Mouse (Mus musculus): Measurements from ENCODE around the gene Elovl1. TPM values are rescaled to one million over a fixed set of nuclear protein-coding genes. Genes with fewer than 3 reads are reported as not detected.
A peak's percentile ranks its signal among the peaks of the same experiment; 100 is the strongest.

The Elovl1 gene
- polyA plus RNA-seq, 1 experiment from 2014 or later, result 135 TPM

DNA sequence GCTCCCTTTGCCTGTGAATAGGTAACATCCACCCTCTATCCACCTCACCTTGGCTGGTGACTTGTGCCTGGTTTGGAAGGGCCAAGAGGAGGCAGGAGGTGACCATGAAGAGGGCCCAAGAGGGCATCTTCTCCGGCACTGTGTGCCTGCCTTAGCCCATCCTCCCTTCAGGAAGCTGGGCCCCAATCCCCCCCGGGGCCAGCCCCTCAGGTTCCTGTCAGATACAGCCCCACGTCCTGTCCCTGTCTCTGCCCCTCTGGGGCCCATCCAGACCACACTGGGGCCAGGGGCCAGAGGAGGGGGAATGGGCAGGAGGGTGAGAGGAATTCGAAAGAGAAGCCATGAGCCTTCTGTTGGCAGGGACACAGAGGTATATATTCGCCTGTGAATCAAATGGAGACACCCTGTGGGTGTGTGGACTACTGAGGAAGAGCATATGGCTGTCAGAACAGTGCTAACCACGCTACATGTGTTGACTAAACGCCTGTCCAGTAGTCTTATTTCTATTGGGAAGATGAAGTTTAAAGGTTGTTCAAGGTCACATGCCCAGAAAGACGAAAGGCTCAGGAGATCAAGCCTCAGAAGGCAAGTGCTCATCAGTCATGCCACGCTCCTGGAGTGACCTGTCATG, 29.6 kb downstream of the Elovl1 start, which contains the start of gene Mpl:
Mpl (minus strand) TSS at position 169 of the 631 bp plus-strand sequence.
- Histone ChIP-seq H3K4me3 (replicated peaks; ENCODE audit: low read depth, low read length) (no peak within 1 kb of the TSS), H3K27me3 (ENCODE audit: insufficient read depth, low read length) (no peaks in the 10 kb centered on the region), H3K36me3 (ENCODE audit: insufficient read depth, low read length) (no peaks in the 10 kb centered on the region), H3K9me3 (replicated peaks; ENCODE audit: low read length) (no peaks in the 10 kb centered on the region), H3K4me1 (replicated peaks; ENCODE audit: insufficient read depth, low read length) (no peaks in the 10 kb centered on the region), H3K9ac (ENCODE audit: low read depth, low read length) (no peak within 1 kb of the TSS), H3K4me2 (ENCODE audit: low read length) (no peak within 1 kb of the TSS), H3K27ac (no peak within 1 kb of the TSS)
- no peak for ATAC-seq (replicated peaks; ENCODE audit: low FRiP score, low read depth)
- WGBS, result 62% methylated on average over 9 of the region's 9 CpGs
- no peak for TF ChIP-seq CTCF (IDR thresholded peaks at IDR 0.05; ENCODE audit: low read depth)
- no peak for DNase-seq (ENCODE audit: low spot score)

DNA sequence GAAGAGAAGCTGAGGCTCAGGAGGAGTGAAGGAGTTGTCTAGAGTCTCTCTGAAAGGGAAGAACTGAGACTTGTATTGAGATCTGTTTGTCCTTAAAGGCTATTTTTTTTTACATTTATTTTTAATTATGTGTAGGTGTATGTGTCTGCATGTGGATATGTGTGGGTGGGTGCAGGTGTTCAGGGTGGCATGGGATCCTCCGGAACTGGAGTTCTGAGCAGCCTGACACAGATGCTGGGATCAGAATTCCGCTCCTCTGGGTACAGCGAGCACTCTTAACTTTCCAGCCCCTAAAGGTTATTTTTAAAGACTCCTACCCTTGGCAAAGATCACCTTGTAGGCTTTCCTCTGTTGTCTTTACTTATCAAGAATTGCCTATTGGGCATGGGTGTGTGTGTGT, 37.1 kb downstream of the Elovl1 start:
- Histone ChIP-seq H3K27ac (no peak overlapping the region), H3K4me3 (replicated peaks; ENCODE audit: low read depth, low read length) (no peak overlapping the region), H3K4me1 (replicated peaks; ENCODE audit: insufficient read depth, low read length) (no peaks in the 10 kb centered on the region; the same call in 1 of the 2 replicates), H3K9me3 (replicated peaks; ENCODE audit: low read length) (no peaks in the 10 kb centered on the region), H3K4me2 (ENCODE audit: low read length) (no peak overlapping the region), H3K27me3 (ENCODE audit: insufficient read depth, low read length) (no peaks in the 10 kb centered on the region), H3K36me3 (ENCODE audit: insufficient read depth, low read length) (no peaks in the 10 kb centered on the region), H3K9ac (ENCODE audit: low read depth, low read length) (no peak overlapping the region)
- DNase-seq (ENCODE audit: low spot score) (no peak), ATAC-seq (replicated peaks; ENCODE audit: low FRiP score, low read depth) (no peak)
- 87% methylated on average over 3 of the region's 3 CpGs for WGBS
- TF ChIP-seq CTCF (IDR thresholded peaks at IDR 0.05; ENCODE audit: low read depth), result no peak

DNA sequence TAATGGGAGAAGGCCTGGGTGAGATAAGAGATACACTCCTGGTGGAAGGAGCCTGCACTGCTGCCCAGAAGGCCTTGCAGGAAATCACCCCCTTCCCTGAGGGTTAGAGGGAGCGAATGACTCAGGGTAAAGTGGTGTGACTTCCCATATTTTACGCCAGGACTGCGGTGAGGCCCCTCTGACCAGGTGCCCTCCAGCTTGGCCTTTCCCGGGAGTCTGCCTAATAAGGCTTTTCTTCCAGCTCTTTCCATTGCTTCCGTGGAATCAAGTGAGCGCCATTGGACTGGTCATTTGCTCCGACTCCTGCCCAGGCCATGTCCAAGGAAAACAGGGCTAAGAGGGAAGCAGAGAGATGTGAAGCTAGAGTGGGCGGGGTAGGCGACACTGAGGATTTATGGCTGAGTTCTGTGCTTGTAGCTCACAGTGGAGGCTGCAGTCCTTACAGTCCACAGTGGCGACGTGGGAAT, 37.8 kb downstream of the Elovl1 start:
- H3K4me3 ChIP-seq (replicated peaks; ENCODE audit: low read depth, low read length), result 0 out of 2 replicates have a peak overlapping the region, but pooled peaks have one; percentile 4
- WGBS, result 5% methylated on average over 10 of the region's 11 CpGs

DNA sequence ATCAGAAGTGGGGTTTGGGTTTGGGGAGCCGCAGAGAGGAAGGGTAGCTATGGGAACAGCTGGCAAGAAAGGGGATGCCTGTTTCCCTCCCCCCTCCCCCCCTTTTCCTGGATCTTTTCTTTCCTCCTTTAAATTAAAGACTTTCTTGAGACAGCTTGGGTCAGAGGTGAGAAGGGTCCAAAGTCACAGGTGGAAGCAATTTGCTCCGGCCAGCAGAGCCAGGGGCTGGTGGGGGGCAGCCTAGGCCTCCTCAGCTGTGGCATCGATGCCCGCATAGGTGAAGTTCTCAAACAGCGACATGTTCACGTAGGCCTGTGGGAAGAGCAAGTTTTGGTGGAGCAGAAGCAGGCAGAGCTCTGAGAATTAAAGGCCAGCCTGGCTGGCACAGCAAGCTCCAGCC, 43.4 kb downstream of the Elovl1 start:
- Histone ChIP-seq H3K4me3 (replicated peaks; ENCODE audit: low read depth, low read length) (no peak overlapping the region), H3K27me3 (ENCODE audit: insufficient read depth, low read length) (no peaks in the 10 kb centered on the region), H3K4me2 (ENCODE audit: low read length) (no peak overlapping the region), H3K4me1 (replicated peaks; ENCODE audit: insufficient read depth, low read length) (no peaks in the 10 kb centered on the region), H3K27ac (no peak overlapping the region), H3K9me3 (replicated peaks; ENCODE audit: low read length) (no peaks in the 10 kb centered on the region), H3K36me3 (ENCODE audit: insufficient read depth, low read length) (no peaks in the 10 kb centered on the region), H3K9ac (ENCODE audit: low read depth, low read length) (no peak overlapping the region)
- ATAC-seq (replicated peaks; ENCODE audit: low FRiP score, low read depth) (no peak), DNase-seq (ENCODE audit: low spot score) (no peak)
- TF ChIP-seq CTCF (IDR thresholded peaks at IDR 0.05; ENCODE audit: low read depth), result no peak
- WGBS, result 46% methylated on average over 6 of the region's 6 CpGs

More for the DNA sequence above, 37.8 kb downstream of the Elovl1 start:
- DNase-seq (ENCODE audit: low spot score), result peak; percentile 80
- H3K9me3 ChIP-seq (replicated peaks; ENCODE audit: low read length), result no peaks in the 10 kb centered on the region
- H3K27ac ChIP-seq, result peak overlapping the region; percentile 52; the same call in 1 of the 2 replicates
- no peak overlapping the region for H3K4me2 ChIP-seq (ENCODE audit: low read length)
- no peak overlapping the region for H3K9ac ChIP-seq (ENCODE audit: low read depth, low read length)
- TF ChIP-seq CTCF (IDR thresholded peaks at IDR 0.05; ENCODE audit: low read depth), result peak; percentile 33; the same call in 1 of the 2 replicates
- no peaks in the 10 kb centered on the region for H3K36me3 ChIP-seq (ENCODE audit: insufficient read depth, low read length)
- ATAC-seq (replicated peaks; ENCODE audit: low FRiP score, low read depth), result peak; percentile 87
- H3K27me3 ChIP-seq (ENCODE audit: insufficient read depth, low read length), result no peaks in the 10 kb centered on the region
- H3K4me1 ChIP-seq (replicated peaks; ENCODE audit: insufficient read depth, low read length), result no peaks in the 10 kb centered on the region; the same call in 1 of the 2 replicates

DNA sequence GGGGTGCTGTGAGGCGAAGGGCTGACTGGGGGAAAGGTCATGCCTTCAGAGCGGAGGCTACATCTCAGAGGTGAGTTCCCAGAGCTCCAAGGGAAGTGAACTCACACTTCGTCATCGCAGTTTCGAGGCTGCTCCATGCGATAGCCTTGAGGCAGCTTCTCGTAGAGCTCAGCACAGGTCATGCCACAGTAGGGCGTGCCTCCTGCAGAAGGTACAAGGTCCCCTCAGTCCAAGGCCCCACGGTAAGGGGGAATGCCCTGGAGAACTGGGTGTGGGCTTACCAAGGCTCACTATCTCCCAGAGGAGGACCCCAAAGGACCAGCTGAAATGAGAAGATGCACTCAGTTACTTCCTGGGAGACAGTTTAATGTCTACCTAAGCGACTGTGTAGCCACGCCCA, 44.8 kb downstream of the Elovl1 start:
- no peak overlapping the region for H3K27ac ChIP-seq
- no peaks in the 10 kb centered on the region for H3K4me1 ChIP-seq (replicated peaks; ENCODE audit: insufficient read depth, low read length)
- ATAC-seq (replicated peaks; ENCODE audit: low FRiP score, low read depth) (no peak), DNase-seq (ENCODE audit: low spot score) (no peak)
- no peak overlapping the region for H3K4me3 ChIP-seq (replicated peaks; ENCODE audit: low read depth, low read length)
- WGBS, result 85% methylated on average over 11 of the region's 11 CpGs
- no peaks in the 10 kb centered on the region for H3K27me3 ChIP-seq (ENCODE audit: insufficient read depth, low read length)
- no peak for TF ChIP-seq CTCF (IDR thresholded peaks at IDR 0.05; ENCODE audit: low read depth)
- no peak overlapping the region for H3K9ac ChIP-seq (ENCODE audit: low read depth, low read length)
- no peak overlapping the region for H3K4me2 ChIP-seq (ENCODE audit: low read length)
- no peaks in the 10 kb centered on the region for H3K36me3 ChIP-seq (ENCODE audit: insufficient read depth, low read length)
- H3K9me3 ChIP-seq (replicated peaks; ENCODE audit: low read length), result no peaks in the 10 kb centered on the region

DNA sequence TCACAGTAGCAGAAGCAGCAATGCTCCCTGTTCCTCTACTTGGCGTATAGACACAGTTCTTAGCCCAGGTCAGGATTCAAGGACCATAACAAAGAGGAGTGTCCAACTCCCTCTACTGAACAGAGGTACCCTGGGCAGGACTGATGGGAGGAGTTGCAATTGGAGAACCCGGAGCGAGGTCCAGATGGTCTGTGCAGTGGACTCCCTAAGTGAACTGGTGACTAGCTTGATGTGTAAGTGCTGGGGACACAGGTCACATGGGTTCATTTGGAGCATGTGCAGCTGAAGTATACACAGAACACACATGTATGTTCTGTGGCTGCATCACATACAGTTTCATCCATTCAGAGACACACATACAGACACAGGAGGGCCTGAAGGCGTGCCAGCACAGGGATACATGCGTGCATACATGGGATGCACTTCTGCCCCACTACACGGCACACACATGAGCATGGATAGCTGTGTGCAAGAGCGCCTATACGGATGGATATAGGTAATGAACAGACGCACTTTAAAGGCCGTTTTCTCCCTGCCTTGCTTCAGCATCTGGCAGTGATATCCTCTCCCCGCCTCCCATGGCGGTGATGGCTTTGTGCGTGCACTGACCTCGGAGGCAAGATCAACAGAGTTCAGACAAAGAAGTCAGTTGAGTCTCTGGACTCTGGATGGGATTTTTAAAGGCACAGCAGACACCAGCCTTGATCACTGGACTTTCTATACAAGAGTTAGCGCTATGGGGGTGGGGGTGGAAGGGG, 49.1 kb downstream of the Elovl1 start:
- 50% methylated on average over 15 of the region's 15 CpGs for WGBS
- Histone ChIP-seq H3K4me2 (ENCODE audit: low read length) (no peak overlapping the region), H3K9ac (ENCODE audit: low read depth, low read length) (no peak overlapping the region), H3K36me3 (ENCODE audit: insufficient read depth, low read length) (no peaks in the 10 kb centered on the region), H3K27ac (no peak overlapping the region), H3K4me1 (replicated peaks; ENCODE audit: insufficient read depth, low read length) (no peaks in the 10 kb centered on the region), H3K4me3 (replicated peaks; ENCODE audit: low read depth, low read length) (no peak overlapping the region), H3K9me3 (replicated peaks; ENCODE audit: low read length) (no peaks in the 10 kb centered on the region), H3K27me3 (ENCODE audit: insufficient read depth, low read length) (no peaks in the 10 kb centered on the region)
- ATAC-seq (replicated peaks; ENCODE audit: low FRiP score, low read depth) (no peak), DNase-seq (ENCODE audit: low spot score) (no peak)
- no peak for TF ChIP-seq CTCF (IDR thresholded peaks at IDR 0.05; ENCODE audit: low read depth)

Other genes with a start within 250 kb of the Elovl1 start
- gene Kdm4a, start 248.1 kb upstream of the Elovl1 start, polyA plus RNA-seq (2015; fragmentation: Nextera tagmentation; extraction: Ambion mirVana), result 32.2 and 32.8 TPM in 2 replicates
- 34.0 and 37.6 TPM in 2 replicates for gene Ptprf, start 136.7 kb upstream of the Elovl1 start, polyA plus RNA-seq (2015; fragmentation: Nextera tagmentation; extraction: Ambion mirVana)
- gene Szt2, start 18.8 kb upstream of the Elovl1 start, polyA plus RNA-seq (2015; fragmentation: Nextera tagmentation; extraction: Ambion mirVana), result 3.3 and 3.6 TPM in 2 replicates
- 89.6 and 92.8 TPM in 2 replicates for gene Med8, start 18.8 kb upstream of the Elovl1 start, polyA plus RNA-seq (2015; fragmentation: Nextera tagmentation; extraction: Ambion mirVana)
- gene Cdc20, start 9.3 kb downstream of the Elovl1 start, polyA plus RNA-seq (2015; fragmentation: Nextera tagmentation; extraction: Ambion mirVana), result 117 and 122 TPM in 2 replicates
- 0.09 TPM in 1 of 2 replicates, not detected in the other for gene Mpl, start 29.4 kb downstream of the Elovl1 start, polyA plus RNA-seq (2015; fragmentation: Nextera tagmentation; extraction: Ambion mirVana)
- gene Tie1, start 62.0 kb downstream of the Elovl1 start, polyA plus RNA-seq (2015; fragmentation: Nextera tagmentation; extraction: Ambion mirVana), result 45.6 and 49.4 TPM in 2 replicates
- gene 2610528J11Rik, start 98.9 kb downstream of the Elovl1 start, polyA plus RNA-seq (2015; fragmentation: Nextera tagmentation; extraction: Ambion mirVana), result 63.3 and 66.5 TPM in 2 replicates
- 11.3 and 12.3 TPM in 2 replicates for gene Tmem125, start 116.0 kb downstream of the Elovl1 start, polyA plus RNA-seq (2015; fragmentation: Nextera tagmentation; extraction: Ambion mirVana)
- gene Cfap57, start 192.7 kb downstream of the Elovl1 start, polyA plus RNA-seq (2015; fragmentation: Nextera tagmentation; extraction: Ambion mirVana), result 0.04 and 0.09 TPM in 2 replicates
- 139 and 150 TPM in 2 replicates for gene Ebna1bp2, start 192.7 kb downstream of the Elovl1 start, polyA plus RNA-seq (2015; fragmentation: Nextera tagmentation; extraction: Ambion mirVana)
- gene Olfr62, start 230.9 kb downstream of the Elovl1 start, polyA plus RNA-seq (2015; fragmentation: Nextera tagmentation; extraction: Ambion mirVana), result not detected in 2 replicates

Measured in kidney, postnatal 0 days (tissue).